Mouse (Mus musculus) CH12.LX (cell line): Measurements from ENCODE around the gene Svs4.
"Not testable (repeated sequence)": the region's sequence is repeated elsewhere in the genome, so short reads cannot be mapped to it uniquely, and the experiment has no call there.

Experiments used
- CTCF ChIP-seq, 2 experiments: IDR thresholded peaks in 1 of 2; conservative IDR thresholded peaks in 1 of 2; 2 replicates each; pipeline ENCODE4 v1.5.1; 2011 to 2012; ENCODE audit warnings: low read depth in 2 of 2, low read length in 2 of 2, improper control_type of control experiment in 1 of 2, inconsistent platforms in 1 of 2, mild to moderate bottlenecking in 1 of 2, moderate library complexity in 1 of 2
- GABPA ChIP-seq: IDR thresholded peaks from 2 replicates; pipeline ENCODE4 v1.6.1; 2012; ENCODE audit warnings: low read depth, low read length, improper control_type of control experiment, inconsistent platforms; ENCODE audit not compliant: insufficient replicate concordance
- JUND ChIP-seq: conservative IDR thresholded peaks from 2 replicates; pipeline ENCODE4 v1.6.1; 2011; ENCODE audit warnings: low read depth, low read length, improper control_type of control experiment
- POLR2A ChIP-seq: IDR thresholded peaks from 2 replicates; pipeline ENCODE4 v1.6.1; 2011; ENCODE audit warnings: low read depth, mild to moderate bottlenecking, improper control_type of control experiment, low read length
- SIN3A ChIP-seq: IDR thresholded peaks from 2 replicates; pipeline ENCODE4 v1.6.1; 2012; ENCODE audit warnings: low read length, improper control_type of control experiment, inconsistent platforms

GRCm38 (mm10) chr2:164288968-164289367, 10.7 kb upstream of the Svs4 start, which contains the start of gene Svs3a:
- TF ChIP-seq JUND; GABPA; SIN3A; CTCF (conservative IDR thresholded peaks at IDR 0.05 in 1 of 2, IDR thresholded peaks at IDR 0.05 in 1 of 2; ENCODE audit: low read depth in 2 of 2, low read length in 2 of 2); POLR2A: not testable (repeated sequence)
